Mouse (Mus musculus): ENCODE measurements around the gene Srek1ip1.

The Srek1ip1 gene

GRCm38 (mm10) chr13:104792184-104792583 is at the start of gene Srek1ip1:
Gene Srek1ip1 (plus strand): TSS chr13:104792484.
- no peak for DNase-seq

DNA sequence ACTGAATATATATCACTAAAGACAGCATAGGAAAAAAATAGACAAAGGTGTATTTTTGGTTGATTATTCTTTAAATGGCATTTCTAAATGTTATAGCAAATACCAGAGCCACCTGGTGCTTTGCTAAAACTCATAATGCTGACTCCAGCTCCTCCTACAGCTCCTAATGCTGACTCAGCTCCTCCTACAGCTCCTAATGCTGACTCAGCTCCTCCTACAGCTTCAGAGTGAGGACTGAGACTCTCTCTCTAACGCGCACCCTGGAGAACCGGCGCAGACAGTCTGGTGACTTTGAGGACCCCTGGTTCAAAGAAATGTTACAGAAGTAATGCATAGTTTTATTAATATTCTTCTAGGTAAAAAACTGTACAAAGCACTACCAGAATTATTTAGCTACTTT is 49.4 kb upstream of the Srek1ip1 start:
- DNase-seq = no peak

- peak in 1 of 2 experiments; percentile 38 for DNase-seq
These were observed 45.3 kb upstream of the Srek1ip1 start for GRCm38 (mm10) chr13:104747032-104747431.

GRCm38 (mm10) chr13:104759381-104759780 is 32.9 kb upstream of the Srek1ip1 start:
- DNase-seq = peak; percentile 55 to 67

DNA sequence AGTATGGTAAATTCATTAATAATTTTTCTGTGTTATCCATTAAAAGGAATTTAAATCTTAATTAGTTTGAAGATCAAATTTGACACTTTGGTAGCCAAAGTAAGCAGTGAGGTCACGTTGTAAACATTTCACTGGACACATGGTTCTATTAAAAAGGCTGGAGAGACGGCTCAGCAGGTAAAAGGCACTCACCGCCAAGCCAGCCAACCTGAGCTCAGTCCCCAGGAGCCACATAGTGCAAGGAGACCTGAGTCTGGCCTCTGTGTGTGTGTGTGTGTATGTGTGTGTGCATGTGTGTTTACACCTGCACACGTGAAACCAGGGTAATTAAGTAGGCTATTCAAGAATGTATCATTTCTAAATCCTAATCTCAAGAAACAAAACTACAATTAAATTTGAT is 29.9 kb upstream of the Srek1ip1 start:
- peak; percentile 21 to 38 for DNase-seq

- DNase-seq = no peak
These were observed 29.1 kb upstream of the Srek1ip1 start for GRCm38 (mm10) chr13:104763193-104763592.

DNA sequence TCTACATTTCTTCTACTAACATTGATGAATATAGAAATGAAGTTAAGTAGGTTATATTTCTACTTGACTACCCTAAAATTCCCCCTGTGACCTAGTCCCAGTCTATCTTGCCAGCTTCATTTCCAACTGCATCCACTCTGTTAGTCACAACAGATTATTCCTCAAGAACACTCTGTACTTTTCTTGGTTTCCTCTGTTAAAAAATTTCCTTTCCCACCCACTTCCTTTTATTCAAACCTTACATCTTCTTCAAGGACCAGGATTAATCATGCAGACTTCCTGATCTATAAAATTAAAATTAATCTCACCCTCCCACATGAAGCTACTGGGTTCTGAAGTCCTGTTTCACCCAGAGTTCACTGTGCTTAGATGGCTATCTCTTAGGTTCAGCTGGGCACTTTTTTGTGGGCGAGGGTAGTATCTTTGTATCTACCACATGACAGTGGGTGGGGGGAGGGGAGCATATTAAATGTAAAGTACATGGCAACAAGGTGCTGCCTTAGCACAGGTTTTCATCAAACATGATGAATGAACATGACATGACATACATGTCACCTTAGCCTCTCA is 13.1 kb upstream of the Srek1ip1 start:
- no peak for DNase-seq

DNA sequence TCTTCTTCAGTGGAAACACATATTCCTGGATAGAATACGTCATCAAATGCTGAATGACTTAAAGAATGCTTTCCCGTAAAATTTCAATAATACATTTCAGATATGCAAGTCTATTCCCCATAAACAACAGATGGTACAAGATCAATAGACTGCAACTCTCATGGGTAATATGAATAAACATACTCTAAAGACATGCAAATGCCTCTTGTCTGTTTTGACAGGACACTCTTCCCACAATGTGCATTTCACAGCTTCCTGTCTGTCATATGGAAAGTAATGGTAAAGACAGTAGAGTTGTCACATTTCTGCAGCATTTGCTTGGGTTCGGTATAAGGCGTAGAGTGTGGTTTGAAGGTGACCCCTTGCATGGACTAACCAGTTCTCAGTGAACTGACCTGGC is 5.0 kb upstream of the Srek1ip1 start:
- no peak for DNase-seq

GRCm38 (mm10) chr13:104789663-104790062 is 2.6 kb upstream of the Srek1ip1 start:
- DNase-seq = peak; percentile 12 to 56

- DNase-seq = no peak
These were observed 2.1 kb downstream of the Srek1ip1 start for GRCm38 (mm10) chr13:104794421-104794820.

GRCm38 (mm10) chr13:104799067-104799466 is 6.8 kb downstream of the Srek1ip1 start:
- DNase-seq = no peak

DNA sequence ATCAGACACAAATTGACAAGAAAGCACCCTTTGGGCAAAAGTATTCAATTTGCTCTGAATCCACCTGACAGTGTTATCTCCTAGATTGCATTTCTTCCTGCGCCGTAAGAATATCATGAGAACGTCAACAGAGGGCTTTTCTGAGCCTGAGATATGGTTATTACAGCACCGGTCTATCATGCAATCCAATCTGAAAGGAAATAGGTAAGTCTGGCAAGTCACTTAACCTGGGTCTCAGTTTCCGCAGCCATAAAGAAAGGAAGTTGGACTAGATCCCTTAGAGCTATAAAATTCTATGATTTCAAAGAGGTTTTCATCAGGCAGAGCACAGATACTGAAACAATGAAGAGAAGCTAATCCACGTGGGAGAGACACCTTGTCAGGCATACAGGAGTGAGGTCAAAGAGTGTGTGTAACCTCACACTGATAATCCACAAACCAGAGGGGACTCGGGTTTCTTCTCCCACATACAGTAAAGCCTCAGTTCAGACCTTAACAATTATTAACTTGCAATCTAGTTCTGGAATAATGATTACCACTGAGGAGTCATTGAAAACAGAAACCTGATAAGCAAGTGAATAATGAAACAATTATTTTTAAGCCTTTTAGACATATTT is 7.4 kb downstream of the Srek1ip1 start:
- DNase-seq = no peak

DNA sequence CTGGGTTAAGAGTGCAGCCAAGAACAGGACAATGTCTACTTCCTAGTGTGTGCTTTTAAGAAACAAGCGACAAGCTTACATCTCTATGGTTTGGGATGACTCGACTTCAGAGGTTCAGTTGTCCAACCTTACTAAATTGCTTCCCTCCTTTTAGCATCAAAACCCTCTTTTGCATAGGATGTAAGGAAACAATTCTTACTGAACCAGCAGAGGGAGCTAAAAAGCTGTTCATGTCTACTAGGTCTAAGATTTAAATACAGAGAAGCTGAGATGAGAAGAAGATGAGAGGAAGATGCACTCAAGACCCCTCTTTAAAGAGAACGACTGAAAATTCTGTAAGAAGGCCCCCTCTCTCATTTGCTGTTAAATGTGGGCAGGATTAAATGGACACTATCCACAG is 13.4 kb downstream of the Srek1ip1 start:
- DNase-seq = no peak

GRCm38 (mm10) chr13:104816270-104816634 is 24.0 kb downstream of the Srek1ip1 start:
- no peak for DNase-seq

- peak; percentile 78 to 88 for DNase-seq
These were observed 24.6 kb downstream of the Srek1ip1 start, which contains the start of gene Cwc27 for GRCm38 (mm10) chr13:104816635-104817571. Gene Cwc27 (minus strand): TSS chr13:104817142.

DNA sequence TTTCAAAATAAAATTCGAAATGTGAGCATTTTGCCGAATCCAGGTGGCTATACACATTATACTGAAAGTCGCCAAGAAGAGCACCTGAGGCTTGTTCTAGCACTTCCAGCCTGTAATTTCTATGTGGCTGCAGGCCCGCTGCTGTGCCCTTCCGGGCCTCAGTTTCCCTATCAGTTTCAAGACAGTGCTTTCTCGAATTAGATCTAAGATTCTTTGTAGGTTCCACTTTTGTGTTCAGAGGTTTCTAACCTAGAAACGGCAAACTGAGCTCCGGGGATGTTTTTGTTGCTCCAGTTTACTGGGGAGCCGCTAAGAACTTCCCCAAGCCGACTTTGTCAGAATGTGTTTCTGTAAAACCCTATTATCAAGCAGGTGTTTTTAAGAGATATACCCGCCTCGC is 25.4 kb downstream of the Srek1ip1 start:
- DNase-seq = no peak

GRCm38 (mm10) chr13:104821192-104821591 is 28.9 kb downstream of the Srek1ip1 start:
- no peak for DNase-seq

DNA sequence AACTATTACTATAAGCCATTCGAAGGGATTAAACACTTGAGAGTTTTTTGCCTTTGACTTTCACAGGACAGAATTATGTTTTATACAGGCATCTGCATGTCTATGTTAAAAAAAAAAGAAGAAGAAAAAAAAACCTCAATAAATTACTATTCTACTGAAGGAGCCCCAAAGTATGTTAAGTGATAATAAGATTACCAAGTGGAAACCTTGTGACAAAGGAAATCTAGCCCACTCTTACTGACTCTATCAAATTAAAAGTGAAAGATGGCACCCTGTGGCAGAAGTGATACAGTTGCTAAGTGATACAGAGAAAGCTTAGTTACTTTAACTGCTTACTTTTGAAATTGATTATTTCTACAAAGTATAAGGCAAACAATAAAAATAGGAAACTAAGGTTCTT is 29.6 kb downstream of the Srek1ip1 start:
- no peak for DNase-seq

- DNase-seq = no peak
These were observed 30.1 kb downstream of the Srek1ip1 start for GRCm38 (mm10) chr13:104822411-104822838.

DNA sequence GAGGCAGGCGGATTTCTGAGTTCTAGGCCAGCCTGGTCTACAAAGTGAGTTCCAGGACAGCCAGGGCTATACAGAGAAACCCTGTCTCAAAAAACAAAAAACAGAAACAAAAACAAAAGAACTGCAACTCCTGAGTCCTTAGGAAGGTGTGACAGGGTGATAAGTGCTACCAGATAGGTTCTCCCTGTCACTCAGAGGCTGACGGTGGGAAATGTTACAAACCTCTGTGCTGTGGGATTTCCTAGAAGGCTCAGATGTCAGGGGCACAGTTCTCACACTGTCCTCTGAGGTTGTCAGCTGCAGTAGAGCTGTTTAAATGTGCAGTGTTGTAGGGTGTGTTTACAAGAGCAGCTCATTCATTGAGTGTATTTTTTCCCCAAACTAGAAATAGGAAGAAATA is 33.2 kb downstream of the Srek1ip1 start:
- DNase-seq = no peak

DNA sequence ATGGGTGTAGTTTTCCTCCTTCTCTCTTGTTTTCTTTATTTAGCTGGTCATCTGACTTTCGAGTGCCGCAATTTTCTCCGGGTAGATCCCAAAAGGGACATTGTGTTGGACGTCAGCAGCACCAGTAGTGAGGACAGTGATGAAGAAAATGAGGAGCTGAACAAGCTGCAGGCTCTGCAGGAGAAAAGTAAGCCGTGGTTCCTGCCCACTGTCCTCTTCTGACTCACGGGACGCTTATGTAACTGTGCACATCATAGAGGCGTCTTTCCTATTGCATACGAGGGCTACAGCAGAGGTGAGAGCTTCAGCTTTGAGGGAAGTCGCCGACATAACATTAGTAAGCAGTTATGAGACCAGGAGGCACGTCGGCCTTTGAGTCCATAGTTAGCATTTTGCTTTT is 40.5 kb downstream of the Srek1ip1 start:
- no peak for DNase-seq

GRCm38 (mm10) chr13:104837628-104838027 is 45.3 kb downstream of the Srek1ip1 start:
- no peak for DNase-seq

- DNase-seq = no peak
These were observed 49.7 kb downstream of the Srek1ip1 start for GRCm38 (mm10) chr13:104841937-104842336.

Measured in cerebellum, postnatal 36 days (tissue).